Mouse (Mus musculus) myocyte (in vitro differentiated cells): ENCODE results near the gene Auts2.

Experiments
- CEBPB ChIP-seq: IDR thresholded peaks from 2 replicates; pipeline ENCODE4 v1.6.1; 2011; ENCODE audit warnings: mild to moderate bottlenecking, moderate library complexity; ENCODE audit not compliant: poor library complexity, insufficient read depth, severe bottlenecking
- E2F4 ChIP-seq: IDR thresholded peaks from one replicate; pipeline ENCODE4 v1.6.1; 2011; ENCODE audit warnings: mild to moderate bottlenecking, control low read depth, moderate library complexity; ENCODE audit not compliant: insufficient read depth
- MAX ChIP-seq: IDR thresholded peaks from one replicate; pipeline ENCODE4 v1.6.1; 2011; ENCODE audit warnings: low read depth, mild to moderate bottlenecking, control low read depth
- MYOG ChIP-seq, 3 experiments: IDR thresholded peaks; one replicate each; pipeline ENCODE4 v1.6.1; 2011; ENCODE audit warnings: control low read depth in 2 of 3, low read depth in 2 of 3, mild to moderate bottlenecking in 2 of 3; ENCODE audit not compliant: insufficient read length in 2 of 3, control insufficient read depth in 1 of 3, insufficient read depth in 1 of 3
- POLR2A ChIP-seq: IDR thresholded peaks from one replicate; pipeline ENCODE4 v1.6.1; 2011; ENCODE audit warnings: low read depth, mild to moderate bottlenecking, control low read depth, moderate library complexity; ENCODE audit not compliant: insufficient read length
- POLR2AphosphoS2 ChIP-seq: IDR thresholded peaks from one replicate; pipeline ENCODE4 v1.6.1; 2011; ENCODE audit warnings: low read depth, control low read depth; ENCODE audit not compliant: insufficient read length
- TCF12 ChIP-seq: IDR thresholded peaks from one replicate; pipeline ENCODE4 v1.6.1; 2011; ENCODE audit warnings: mild to moderate bottlenecking, control low read depth; ENCODE audit not compliant: poor library complexity, insufficient read depth, severe bottlenecking
- USF1 ChIP-seq: IDR thresholded peaks from one replicate; pipeline ENCODE4 v1.6.1; 2011; ENCODE audit warnings: low read depth, mild to moderate bottlenecking, control low read depth, moderate library complexity

- no peak for TF ChIP-seq POLR2AphosphoS2
- TF ChIP-seq POLR2A, result no peak
- no peak for TF ChIP-seq CEBPB
- TF ChIP-seq TCF12, result no peak
- no peak for TF ChIP-seq MAX
- no peak for TF ChIP-seq MYOG (IDR thresholded peaks at IDR 0.05; ENCODE audit: control insufficient read depth in 1 of 3, insufficient read depth in 1 of 3, insufficient read length in 2 of 3, low read depth in 2 of 3)
- no peak for TF ChIP-seq USF1
- TF ChIP-seq E2F4, result no peak
These were observed 1067.9 kb downstream of the Auts2 start for GRCm38 (mm10) chr5:131475278-131475677.
